Mouse (Mus musculus) brown adipose tissue, adult 24 weeks (tissue): ENCODE data around the gene Inpp5e. TPM values are rescaled to one million over a fixed set of nuclear protein-coding genes. Genes with fewer than 3 reads are reported as not detected.
A peak's percentile ranks its signal among the peaks of the same experiment; 100 is the strongest.

Experiments
- H3K27ac ChIP-seq: fragments of 200-500 bp; replicated peaks from 2 replicates; pipeline ENCODE4 v1.5.1; 2012; ENCODE audit warnings: low read depth, mild to moderate bottlenecking, low read length
- H3K4me1 ChIP-seq: fragments of 200-500 bp; 2 replicates; pipeline ENCODE4 v1.6.1; 2012; ENCODE audit warnings: low read length, mixed read lengths; ENCODE audit not compliant: control insufficient read depth, insufficient read depth, insufficient read length
- H3K4me3 ChIP-seq: fragments of 200-500 bp; 2 replicates; pipeline ENCODE4 v1.5.1; 2012; ENCODE audit warnings: low read depth, mild to moderate bottlenecking, low read length, moderate library complexity; ENCODE audit not compliant: insufficient read depth
- polyA plus RNA-seq: library from polyadenylated mRNA; stranded (reverse); fragments of >200 nt; gene quantifications from 2 replicates; pipeline ENCODE4 v1.2.4, GENCODE M21; 2012; ENCODE audit not compliant: missing spikeins, insufficient read depth, insufficient read length

Gene Inpp5e
- polyA plus RNA-seq, 1 experiment = 6.7 TPM

GRCm38 (mm10) chr2:26438373-26438772 is 29.4 kb upstream of the Inpp5e start:
- Histone ChIP-seq H3K27ac (no peak overlapping the region), H3K4me1 (0 out of 2 replicates have a peak, but pooled peaks cover 5% of the 10 kb centered on the region), H3K4me3 (no peak overlapping the region)

GRCm38 (mm10) chr2:26437221-26437620 is 28.2 kb upstream of the Inpp5e start:
- H3K4me3 ChIP-seq = no peak overlapping the region
- no peak overlapping the region for H3K27ac ChIP-seq
- 0 out of 2 replicates have a peak, but pooled peaks cover 5% of the 10 kb centered on the region for H3K4me1 ChIP-seq

- Histone ChIP-seq H3K4me3 (no peak overlapping the region), H3K4me1 (0 out of 2 replicates have a peak, but pooled peaks cover 5% of the 10 kb centered on the region), H3K27ac (peak overlapping the region; percentile 18)
Measured at GRCm38 (mm10) chr2:26434791-26435572, 26.0 kb upstream of the Inpp5e start.

- Histone ChIP-seq H3K4me1 (no peaks in the 10 kb centered on the region), H3K4me3 (no peak overlapping the region)
Measured at GRCm38 (mm10) chr2:26429851-26430250, 20.8 kb upstream of the Inpp5e start.

GRCm38 (mm10) chr2:26424541-26424940 is 15.5 kb upstream of the Inpp5e start:
- Histone ChIP-seq H3K4me3 (no peak overlapping the region), H3K4me1 (no peaks in the 10 kb centered on the region), H3K27ac (no peak overlapping the region)

More at GRCm38 (mm10) chr2:26429851-26430250, 20.8 kb upstream of the Inpp5e start:
- H3K27ac ChIP-seq = no peak overlapping the region

DNA sequence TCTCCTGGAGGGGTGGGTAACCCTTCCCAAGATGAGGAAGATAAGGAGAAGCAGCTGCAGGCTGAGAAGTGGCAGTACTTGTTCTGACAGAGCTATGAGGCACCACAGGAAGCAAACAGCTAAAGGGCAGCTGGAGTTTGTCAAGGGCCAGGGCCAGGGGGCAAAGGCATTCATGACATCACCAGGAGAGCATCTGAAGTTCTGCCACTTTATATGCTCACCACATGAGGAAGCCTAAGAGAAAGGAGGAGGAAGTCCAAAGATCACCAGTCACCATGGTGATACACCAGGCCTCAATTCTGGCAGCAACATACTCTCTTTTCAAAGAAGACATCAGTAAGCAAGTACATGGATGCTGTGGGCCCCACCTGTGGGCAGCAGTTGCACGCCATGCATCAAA is 14.1 kb upstream of the Inpp5e start:
- no peak overlapping the region for H3K4me3 ChIP-seq
- no peak overlapping the region for H3K27ac ChIP-seq
- H3K4me1 ChIP-seq = no peaks in the 10 kb centered on the region

- H3K4me1 ChIP-seq = no peaks in the 10 kb centered on the region
- no peak overlapping the region for H3K4me3 ChIP-seq
- H3K27ac ChIP-seq = no peak overlapping the region
Measured at GRCm38 (mm10) chr2:26421969-26422368, 13.0 kb upstream of the Inpp5e start.

DNA sequence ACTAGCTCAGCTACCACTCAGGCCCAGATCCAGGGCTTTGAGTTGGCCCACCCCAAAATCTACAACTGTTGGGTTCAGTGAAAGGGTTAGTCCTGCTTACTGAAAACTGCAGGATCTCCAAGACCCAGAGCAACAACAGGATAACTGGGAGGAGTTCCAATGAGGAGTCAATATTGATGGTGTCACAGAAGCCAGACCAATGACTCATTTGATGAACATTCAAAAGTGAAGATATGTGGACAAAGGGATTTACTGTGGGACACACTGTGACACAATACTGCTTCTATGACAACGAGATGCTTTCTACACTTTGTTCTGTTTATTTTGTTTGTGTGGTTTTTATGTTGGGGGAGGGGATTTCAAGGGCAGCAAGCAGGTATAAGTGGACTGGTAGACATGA is 9.1 kb upstream of the Inpp5e start:
- no peaks in the 10 kb centered on the region for H3K4me1 ChIP-seq

DNA sequence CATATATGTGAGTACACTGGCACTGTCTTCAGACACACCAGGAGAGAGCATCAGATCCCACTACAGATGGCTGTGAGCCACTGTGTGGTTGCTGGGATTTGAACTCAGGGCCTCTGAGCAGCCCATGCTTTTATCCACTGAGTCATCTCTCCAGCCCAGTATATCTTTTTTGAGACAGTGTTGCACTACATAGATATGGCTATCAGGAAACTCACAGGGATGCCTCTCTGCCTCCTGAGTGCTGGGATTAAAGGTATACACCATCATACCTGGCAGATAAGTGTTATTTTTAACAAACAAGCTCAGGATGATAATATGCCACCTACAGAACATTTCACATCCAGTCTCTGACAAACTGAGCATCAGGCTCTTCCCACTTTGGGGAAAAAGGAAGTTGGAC is 8.1 kb upstream of the Inpp5e start:
- no peak overlapping the region for H3K4me3 ChIP-seq
- no peak overlapping the region for H3K27ac ChIP-seq
- H3K4me1 ChIP-seq = no peaks in the 10 kb centered on the region

More for the DNA sequence above, 9.1 kb upstream of the Inpp5e start:
- Histone ChIP-seq H3K27ac (no peak overlapping the region), H3K4me3 (no peak overlapping the region)

- no peak overlapping the region for H3K4me3 ChIP-seq
- H3K4me1 ChIP-seq = peaks cover 27% of the 10 kb centered on the region
- peak overlapping the region; percentile 42 for H3K27ac ChIP-seq
Measured at GRCm38 (mm10) chr2:26410931-26411411, 2.0 kb upstream of the Inpp5e start.

- H3K4me1 ChIP-seq = peaks cover 30% of the 10 kb centered on the region
- 0 out of 2 replicates have a peak overlapping the region, but pooled peaks have one; percentile 4 for H3K27ac ChIP-seq
- no peak overlapping the region for H3K4me3 ChIP-seq
Measured at GRCm38 (mm10) chr2:26410091-26410490, 1.1 kb upstream of the Inpp5e start.

DNA sequence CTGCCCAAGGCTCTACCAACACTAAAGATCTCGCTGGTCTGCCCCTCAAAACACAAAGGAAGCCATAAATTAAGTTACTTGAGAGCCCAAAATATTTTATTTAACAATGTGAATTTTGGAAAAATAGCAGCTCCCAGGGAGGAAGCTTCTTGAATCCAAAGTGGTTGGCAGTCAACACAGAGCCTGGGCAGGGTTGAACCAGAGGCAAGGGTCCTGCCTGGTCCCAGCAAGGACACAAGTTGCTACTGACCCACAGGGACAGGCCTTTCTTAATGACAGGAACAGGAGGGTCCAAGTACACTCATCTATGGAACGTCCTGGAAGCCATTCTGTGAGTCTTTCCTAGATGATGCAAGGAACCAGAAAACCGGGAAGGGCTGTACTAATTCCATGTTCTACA is 359 bp upstream of the Inpp5e start:
- Histone ChIP-seq H3K4me3 (no peak overlapping the region), H3K4me1 (peaks cover 30% of the 10 kb centered on the region), H3K27ac (no peak overlapping the region)

DNA sequence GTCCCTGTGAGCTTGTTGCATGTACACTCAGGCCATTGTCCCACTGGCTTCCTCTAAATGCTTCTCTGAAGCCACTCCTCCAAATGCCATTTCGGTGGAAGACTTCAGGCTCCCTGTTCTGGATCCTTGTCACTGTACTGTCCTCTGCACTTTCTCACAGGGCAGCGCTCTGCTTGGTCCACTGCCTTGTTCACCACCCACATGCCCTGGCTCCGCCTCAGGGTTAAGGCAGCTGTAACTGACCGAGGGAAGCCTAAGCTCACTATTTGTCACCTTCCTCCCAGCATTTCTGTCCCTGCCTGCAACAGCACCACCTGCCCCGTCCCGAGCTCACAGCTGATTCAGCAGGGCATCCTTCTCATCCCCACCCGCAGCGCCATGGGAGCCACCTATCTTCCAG is 5.7 kb downstream of the Inpp5e start:
- H3K4me1 ChIP-seq = peaks cover 23% of the 10 kb centered on the region
- H3K4me3 ChIP-seq = no peak overlapping the region
- no peak overlapping the region for H3K27ac ChIP-seq

- Histone ChIP-seq H3K4me3 (no peak overlapping the region), H3K27ac (no peak overlapping the region), H3K4me1 (peaks cover 14% of the 10 kb centered on the region)
Measured at GRCm38 (mm10) chr2:26402265-26402664, 6.7 kb downstream of the Inpp5e start.

DNA sequence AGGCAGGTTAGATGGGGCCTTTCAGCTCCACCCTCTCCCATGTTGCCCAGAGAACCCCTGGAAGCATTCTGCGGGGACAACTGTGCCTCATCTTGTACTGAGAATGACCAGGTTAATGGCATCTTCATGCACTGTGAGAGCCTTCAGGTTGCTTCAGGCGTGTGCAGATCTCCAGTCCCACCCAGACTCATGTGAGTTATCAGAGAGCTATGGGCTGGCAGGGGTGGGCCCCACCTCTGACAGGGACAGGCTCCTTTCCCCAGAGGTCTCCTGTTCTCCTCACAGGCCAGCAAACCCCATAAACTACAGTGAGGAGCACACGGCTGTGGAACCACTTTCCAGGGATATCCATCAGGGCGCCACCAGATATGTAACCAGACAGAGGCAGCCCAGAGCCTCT is 8.0 kb downstream of the Inpp5e start:
- Histone ChIP-seq H3K27ac (no peak overlapping the region), H3K4me1 (peaks cover 3% of the 10 kb centered on the region), H3K4me3 (no peak overlapping the region)

DNA sequence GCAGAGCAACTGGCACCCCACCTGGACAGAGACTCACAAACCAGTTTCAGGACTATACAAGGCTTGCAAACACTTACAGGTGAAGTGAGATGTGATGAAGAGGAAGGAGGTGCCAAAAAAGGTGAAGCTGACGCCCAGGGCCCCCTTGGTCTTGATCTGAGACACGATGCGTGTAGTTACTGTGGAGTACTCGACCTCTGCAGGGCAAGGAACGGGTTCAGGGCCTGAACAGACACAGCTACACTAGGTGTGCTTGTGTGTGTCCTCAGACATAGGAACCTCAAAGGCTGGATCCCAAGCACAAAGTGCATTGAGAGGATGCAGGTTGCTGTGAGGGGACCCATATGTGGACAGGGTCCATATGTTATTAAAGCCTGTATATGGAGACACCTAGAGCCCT is 8.7 kb downstream of the Inpp5e start:
- Histone ChIP-seq H3K27ac (no peak overlapping the region), H3K4me3 (no peak overlapping the region), H3K4me1 (no peaks in the 10 kb centered on the region)
